Mouse (Mus musculus): ENCODE measurements around the gene Mlf2. TPM values are rescaled to one million over a fixed set of nuclear protein-coding genes. Genes with fewer than 3 reads are reported as not detected.

Gene Mlf2
- polyA plus RNA-seq, 1 experiment from 2014 or later: 546 TPM

DNA sequence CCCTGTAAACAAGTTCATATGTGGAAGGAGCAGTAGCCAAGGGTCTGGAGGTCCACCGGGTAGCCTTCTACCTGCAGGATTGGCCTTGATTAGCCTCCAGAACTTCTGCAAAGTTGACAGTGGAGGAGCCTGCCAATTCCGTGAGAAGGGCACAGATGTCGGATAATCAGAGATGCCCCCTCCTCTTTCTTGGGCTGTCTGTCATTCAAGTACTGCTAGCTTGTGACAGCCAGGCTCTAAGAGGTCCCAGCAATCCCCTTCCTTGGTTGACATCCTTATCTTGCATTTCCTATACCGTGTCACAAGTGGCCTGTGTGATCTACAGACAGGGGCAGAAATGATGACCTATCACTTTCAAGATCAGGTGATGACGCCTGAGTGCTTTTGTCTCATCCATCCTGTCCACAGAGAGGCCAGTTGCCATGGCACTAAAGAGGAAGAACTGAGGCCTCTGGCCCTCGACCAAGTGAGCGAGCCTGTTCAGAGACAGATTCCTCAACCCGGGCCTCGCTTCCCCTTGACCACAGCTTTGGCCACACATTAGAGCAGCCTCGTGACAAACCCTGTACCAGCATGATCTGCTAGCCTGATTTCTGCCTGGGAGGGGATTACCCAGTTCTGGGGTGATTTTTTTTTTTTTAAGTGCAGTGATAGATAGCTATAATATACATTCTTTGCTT, 30.2 kb upstream of the Mlf2 start:
- peaks cover 12% of the 10 kb centered on the region for H3K4me1 ChIP-seq
- no peaks in the 10 kb centered on the region for H3K9me3 ChIP-seq
- no peak overlapping the region for H3K9ac ChIP-seq
- no peak for ATAC-seq (ENCODE audit: low FRiP score, low read depth)
- no peak overlapping the region for H3K4me3 ChIP-seq
- no peak overlapping the region for H3K27ac ChIP-seq
- H3K36me3 ChIP-seq: no peaks in the 10 kb centered on the region
- H3K27me3 ChIP-seq (replicated peaks): no peaks in the 10 kb centered on the region
- H3K4me2 ChIP-seq (replicated peaks): no peak overlapping the region
- 67% methylated on average over 10 of the region's 10 CpGs for WGBS

DNA sequence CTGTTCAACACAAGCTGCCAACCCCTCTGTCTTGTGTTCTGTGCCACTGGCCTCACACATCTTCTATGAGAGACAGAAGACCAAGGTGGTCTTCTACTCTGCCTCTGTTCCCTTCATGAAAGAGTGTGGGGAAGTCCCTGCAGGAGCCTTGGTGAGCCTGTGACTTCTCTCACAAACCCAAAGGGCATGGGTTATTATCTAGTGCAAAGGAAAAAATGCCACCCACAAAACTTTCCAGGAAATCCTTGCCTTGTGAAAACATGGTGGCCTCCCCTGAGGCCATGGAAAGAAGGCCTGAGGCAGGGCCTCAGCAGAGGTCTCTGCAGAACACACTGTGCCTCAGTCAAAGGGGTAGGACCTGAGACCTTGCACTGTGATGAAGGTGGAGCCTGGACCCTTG, 29.3 kb upstream of the Mlf2 start:
- H3K4me1 ChIP-seq: peaks cover 12% of the 10 kb centered on the region
- H3K27ac ChIP-seq: no peak overlapping the region
- no peaks in the 10 kb centered on the region for H3K9me3 ChIP-seq
- no peak overlapping the region for H3K9ac ChIP-seq
- no peak overlapping the region for H3K4me2 ChIP-seq (replicated peaks)
- H3K4me3 ChIP-seq: no peak overlapping the region
- H3K27me3 ChIP-seq (replicated peaks): no peaks in the 10 kb centered on the region
- no peak for ATAC-seq (ENCODE audit: low FRiP score, low read depth)
- H3K36me3 ChIP-seq: no peaks in the 10 kb centered on the region

DNA sequence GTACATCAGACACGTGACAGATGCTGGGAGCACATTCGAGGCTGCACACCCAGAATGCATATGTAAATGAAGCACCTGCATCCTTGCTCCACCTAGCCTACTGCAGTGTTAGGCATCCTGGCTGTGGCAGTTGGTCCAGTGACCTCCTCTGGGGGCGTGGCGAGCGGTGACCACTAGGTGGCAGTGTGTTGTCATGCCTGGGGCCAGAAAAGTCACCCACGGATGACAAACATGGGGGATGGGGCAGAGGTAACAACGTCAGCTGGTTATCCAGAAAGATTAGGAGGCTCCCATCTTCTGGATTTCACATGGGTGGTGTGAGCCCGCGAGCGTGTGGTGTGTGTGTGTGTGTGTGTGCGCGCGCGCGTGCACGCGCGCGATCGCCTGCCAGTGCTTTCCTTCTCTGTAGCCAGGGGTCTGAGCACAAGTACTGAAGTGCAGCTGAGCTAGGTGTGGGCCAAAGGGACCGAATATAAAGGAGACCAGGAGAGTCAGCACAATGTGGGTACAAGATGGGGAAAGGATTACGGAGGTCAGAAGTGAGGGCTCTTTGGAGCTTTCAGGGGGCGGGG, 27.5 kb upstream of the Mlf2 start:
- peak overlapping the region; percentile 38 for H3K4me3 ChIP-seq
- ATAC-seq (ENCODE audit: low FRiP score, low read depth): peak; percentile 88
- H3K27ac ChIP-seq: peak overlapping the region; percentile 98
- peaks cover 5% of the 10 kb centered on the region; the same call in 1 of the 2 replicates for H3K27me3 ChIP-seq (replicated peaks)
- no peaks in the 10 kb centered on the region for H3K36me3 ChIP-seq
- H3K4me2 ChIP-seq (replicated peaks): peak overlapping the region; percentile 68
- no peaks in the 10 kb centered on the region for H3K9me3 ChIP-seq
- peak overlapping the region; percentile 67 for H3K9ac ChIP-seq
- peaks cover 12% of the 10 kb centered on the region for H3K4me1 ChIP-seq
- under 1% methylated on average over 23 of the region's 23 CpGs for WGBS

DNA sequence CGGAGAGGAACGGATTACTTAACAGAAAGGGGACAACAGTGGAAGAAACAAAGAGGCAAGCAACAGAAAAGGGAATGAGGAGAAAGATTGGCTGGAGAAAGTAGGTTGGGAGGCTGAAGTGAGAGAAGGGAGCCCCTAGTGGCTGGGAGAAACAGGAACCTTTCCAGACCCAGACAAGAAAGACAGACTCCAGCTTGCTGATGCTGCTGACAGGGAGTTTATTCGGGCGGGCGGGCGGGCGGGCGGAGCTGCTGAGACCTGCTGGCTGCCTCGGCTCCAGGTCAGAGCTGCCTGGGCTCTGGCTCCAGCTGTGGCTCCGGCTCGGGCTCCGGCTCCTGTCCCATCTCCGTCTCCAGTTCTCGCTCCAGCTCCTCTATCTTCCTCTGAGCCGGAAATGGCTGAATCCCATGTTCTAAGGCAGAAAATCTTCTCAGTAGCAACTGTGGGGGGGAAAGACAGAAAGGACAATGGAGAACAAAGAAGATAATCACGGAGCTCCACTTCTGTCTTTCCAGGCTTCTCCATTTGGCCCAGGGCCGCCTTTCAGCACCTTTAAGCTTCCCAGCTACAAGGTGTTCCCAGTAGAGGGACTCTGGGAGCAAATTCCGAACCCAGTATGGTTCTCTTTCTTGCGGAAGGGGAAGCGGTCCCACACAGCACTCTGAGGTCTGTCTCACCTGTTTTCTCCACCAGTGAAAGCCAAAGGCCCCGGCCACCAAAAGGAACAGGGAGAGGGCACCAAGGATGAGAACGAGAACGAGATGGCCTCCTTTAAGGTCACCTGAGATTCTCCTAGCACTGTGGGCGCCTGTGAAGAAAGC, 26.8 kb upstream of the Mlf2 start:
- Histone ChIP-seq H3K4me1 (peaks cover 12% of the 10 kb centered on the region), H3K4me3 (peak overlapping the region; percentile 38), H3K4me2 (replicated peaks) (peak overlapping the region; percentile 68), H3K9me3 (no peaks in the 10 kb centered on the region), H3K27me3 (replicated peaks) (peaks cover 6% of the 10 kb centered on the region; the same call in 1 of the 2 replicates), H3K36me3 (no peaks in the 10 kb centered on the region), H3K27ac (peak overlapping the region; percentile 98), H3K9ac (peak overlapping the region; percentile 67)
- 8% methylated on average over 24 of the region's 24 CpGs for WGBS
- peak; percentile 80 for ATAC-seq (ENCODE audit: low FRiP score, low read depth)

DNA sequence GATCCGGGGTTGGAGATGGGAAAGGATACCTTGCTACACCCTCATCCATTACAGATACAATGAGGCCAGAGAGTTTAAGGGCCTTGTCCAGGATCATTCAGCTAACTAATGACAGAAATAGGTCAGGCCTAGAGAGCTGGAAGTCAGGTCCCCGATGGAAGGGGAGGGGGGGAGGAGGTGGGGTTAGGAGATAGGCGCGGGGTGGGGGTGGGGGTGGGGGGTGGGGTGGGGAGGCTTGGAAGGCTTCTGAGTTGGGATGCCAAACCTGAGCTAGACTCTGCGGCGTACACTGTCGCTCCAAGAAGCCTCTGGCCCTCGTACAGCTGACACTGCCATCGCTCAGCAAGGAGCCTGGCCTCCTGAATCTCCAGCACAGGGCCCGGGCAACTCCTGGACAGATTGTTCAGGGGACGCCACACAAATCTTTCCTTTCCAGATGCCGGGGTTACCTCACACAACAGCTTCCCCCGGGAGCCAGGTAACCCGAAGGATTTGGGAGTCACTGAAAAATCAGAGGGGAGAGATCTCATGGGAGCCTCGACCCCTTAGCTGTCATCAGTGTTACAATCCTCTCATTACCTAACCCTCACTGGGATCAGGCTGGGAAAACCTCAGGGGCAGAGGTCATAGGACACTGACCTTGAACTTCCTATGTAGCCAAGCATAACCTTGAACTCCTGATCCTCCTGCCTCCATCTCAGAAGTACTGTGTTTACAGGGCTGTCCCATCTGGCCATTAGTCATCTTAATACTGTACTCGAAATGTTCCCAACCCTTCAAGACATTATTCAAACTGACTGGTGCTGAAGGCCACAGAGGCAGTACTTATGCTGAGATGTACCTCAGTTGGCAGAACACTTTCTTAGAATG, 26.0 kb upstream of the Mlf2 start:
- H3K9ac ChIP-seq: peak overlapping the region; percentile 67

DNA sequence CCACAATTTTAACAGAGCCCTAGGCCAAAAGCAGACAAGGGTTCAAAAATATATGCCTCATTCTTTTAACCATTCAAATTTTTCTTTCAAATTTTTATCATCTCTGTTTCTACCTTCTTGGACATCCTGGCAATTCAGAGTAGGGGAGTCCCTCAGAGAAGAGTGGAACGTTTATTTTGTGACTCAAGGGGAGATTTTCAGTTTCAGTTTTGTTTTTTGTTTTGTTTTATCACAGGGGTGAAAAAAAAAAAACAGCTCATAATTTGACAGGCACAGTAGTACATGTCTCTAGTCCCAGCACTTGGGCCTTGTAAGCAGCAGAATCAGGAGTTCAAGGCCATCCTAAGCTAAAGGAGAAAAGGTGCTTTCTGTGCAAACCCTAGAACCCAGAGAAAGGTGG, 23.4 kb upstream of the Mlf2 start:
- Histone ChIP-seq H3K9ac (no peak overlapping the region), H3K4me1 (peaks cover 27% of the 10 kb centered on the region), H3K4me3 (no peak overlapping the region), H3K27ac (no peak overlapping the region; the same call in 1 of the 2 replicates), H3K9me3 (no peaks in the 10 kb centered on the region), H3K27me3 (replicated peaks) (peaks cover 16% of the 10 kb centered on the region), H3K4me2 (replicated peaks) (no peak overlapping the region), H3K36me3 (peaks cover 1% of the 10 kb centered on the region; the same call in 1 of the 2 replicates)
- WGBS: 84% methylated on average over 1 of the region's 1 CpGs
- no peak for ATAC-seq (ENCODE audit: low FRiP score, low read depth)

More for the DNA sequence above, 26.0 kb upstream of the Mlf2 start:
- Histone ChIP-seq H3K9me3 (no peaks in the 10 kb centered on the region), H3K36me3 (no peaks in the 10 kb centered on the region), H3K4me2 (replicated peaks) (peak overlapping the region; percentile 68), H3K4me1 (peaks cover 20% of the 10 kb centered on the region), H3K27me3 (replicated peaks) (peaks cover 13% of the 10 kb centered on the region), H3K27ac (peak overlapping the region; percentile 98), H3K4me3 (peak overlapping the region; percentile 38; the same call in 1 of the 2 replicates)
- WGBS: 35% methylated on average over 14 of the region's 16 CpGs
- ATAC-seq (ENCODE audit: low FRiP score, low read depth): peak; percentile 4; the same call in 1 of the 2 replicates

DNA sequence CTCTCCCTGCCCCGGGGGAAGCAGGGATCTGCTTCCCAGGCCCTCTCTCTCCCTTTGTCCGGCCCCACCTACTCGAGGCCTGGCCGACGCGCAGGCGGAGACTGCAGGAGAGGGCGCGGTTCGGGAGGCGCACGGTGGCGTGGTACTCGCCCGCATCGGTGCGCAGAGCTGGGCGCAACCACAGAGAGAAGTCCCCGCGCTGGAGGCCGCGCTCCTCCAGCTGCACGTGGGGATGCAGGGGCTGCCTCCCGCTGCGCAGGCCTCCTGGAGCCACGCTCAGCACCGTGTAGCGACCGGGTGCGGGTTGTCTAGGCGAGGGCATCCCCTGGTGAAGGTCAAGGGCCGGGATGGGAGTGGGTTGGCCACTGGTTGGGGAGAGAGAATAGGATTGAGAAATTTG, 21.2 kb upstream of the Mlf2 start:
- H3K27ac ChIP-seq: no peak overlapping the region
- no peak; the same call in 1 of the 2 replicates for ATAC-seq (ENCODE audit: low FRiP score, low read depth)
- WGBS: 3% methylated on average over 32 of the region's 32 CpGs

DNA sequence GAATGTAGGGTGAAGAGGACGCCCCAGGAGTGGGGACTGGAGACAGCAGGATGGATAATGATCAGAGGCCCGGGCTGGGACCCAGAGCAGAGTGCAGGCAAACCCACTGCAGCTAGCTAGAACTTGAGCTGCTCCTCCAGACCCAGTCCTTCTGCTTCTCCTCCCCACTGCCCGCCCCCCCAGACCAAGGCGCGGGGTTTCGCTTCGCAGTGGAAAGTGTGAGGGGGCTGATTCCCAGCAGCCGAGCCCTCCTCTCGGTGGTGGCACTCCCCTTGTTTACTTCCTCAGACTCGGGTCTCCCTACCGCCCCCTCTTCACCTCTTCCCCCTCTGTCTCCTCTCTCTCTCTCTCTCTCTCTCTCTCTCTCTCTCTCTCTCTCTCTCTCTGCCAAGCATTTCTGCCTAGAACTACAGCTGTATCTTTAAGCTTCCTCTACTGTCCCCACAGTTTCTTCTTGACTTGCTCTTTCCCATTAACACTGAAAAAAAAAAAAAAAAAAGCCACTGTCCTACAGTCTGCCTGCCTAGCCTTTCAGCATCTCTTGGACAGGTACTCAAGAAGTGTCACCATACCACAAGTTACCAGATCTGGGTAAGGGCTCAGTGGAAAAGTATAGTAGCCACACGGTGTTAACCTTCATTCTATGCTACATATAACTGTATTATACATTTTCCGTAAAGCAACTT, 19.5 kb upstream of the Mlf2 start, which contains the start of gene Lag3:
Gene Lag3 (minus strand): TSS at position 173 of the 686 bp plus-strand sequence.
- Histone ChIP-seq H3K9ac (no peak within 1 kb of the TSS), H3K4me2 (replicated peaks) (0 out of 2 replicates have a peak within 1 kb of the TSS, but pooled peaks have one; percentile 14)

More for the DNA sequence above, 21.2 kb upstream of the Mlf2 start:
- peaks cover 24% of the 10 kb centered on the region for H3K36me3 ChIP-seq
- H3K4me3 ChIP-seq: peak overlapping the region; percentile 11
- H3K9ac ChIP-seq: peak overlapping the region; percentile 41
- peak overlapping the region; percentile 49 for H3K4me2 ChIP-seq (replicated peaks)
- H3K4me1 ChIP-seq: peaks cover 38% of the 10 kb centered on the region
- H3K9me3 ChIP-seq: no peaks in the 10 kb centered on the region
- peaks cover 16% of the 10 kb centered on the region for H3K27me3 ChIP-seq (replicated peaks)

DNA sequence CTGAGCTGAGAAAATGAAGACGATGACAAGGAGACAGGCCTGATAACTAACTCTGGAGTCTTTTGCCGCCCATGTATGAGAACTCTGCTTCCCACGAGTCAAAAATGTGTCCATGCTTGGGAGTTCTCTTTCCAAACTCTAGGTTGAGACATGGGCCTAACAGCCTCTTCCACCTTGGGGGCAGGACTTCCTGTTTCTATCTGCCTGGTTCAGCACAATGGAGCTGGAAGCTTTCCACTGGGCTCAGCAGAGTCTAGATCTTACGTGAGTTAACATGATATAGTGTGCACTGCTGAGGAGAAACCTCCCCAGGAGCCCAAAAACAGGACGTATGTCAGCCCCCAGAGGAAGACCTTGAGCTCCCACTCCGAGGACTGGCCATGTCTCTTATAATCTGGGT, 18.0 kb upstream of the Mlf2 start:
- no peak for ATAC-seq (ENCODE audit: low FRiP score, low read depth)
- Histone ChIP-seq H3K4me1 (peaks cover 47% of the 10 kb centered on the region), H3K27ac (0 out of 2 replicates have a peak overlapping the region, but pooled peaks have one; percentile 37), H3K27me3 (replicated peaks) (peaks cover 15% of the 10 kb centered on the region), H3K9ac (no peak overlapping the region), H3K9me3 (no peaks in the 10 kb centered on the region), H3K4me3 (no peak overlapping the region), H3K36me3 (peaks cover 24% of the 10 kb centered on the region), H3K4me2 (replicated peaks) (peak overlapping the region; percentile 96; the same call in 1 of the 2 replicates)
- WGBS: 79% methylated on average over 6 of the region's 6 CpGs

More for the DNA sequence above, 19.5 kb upstream of the Mlf2 start, which contains the start of gene Lag3:
- Histone ChIP-seq H3K4me3 (no peak within 1 kb of the TSS), H3K4me1 (peaks cover 45% of the 10 kb centered on the region), H3K27ac (no peak within 1 kb of the TSS), H3K36me3 (peaks cover 24% of the 10 kb centered on the region), H3K27me3 (replicated peaks) (peaks cover 16% of the 10 kb centered on the region), H3K9me3 (no peaks in the 10 kb centered on the region)
- WGBS: 19% methylated on average over 13 of the region's 13 CpGs
- no peak for ATAC-seq (ENCODE audit: low FRiP score, low read depth)

DNA sequence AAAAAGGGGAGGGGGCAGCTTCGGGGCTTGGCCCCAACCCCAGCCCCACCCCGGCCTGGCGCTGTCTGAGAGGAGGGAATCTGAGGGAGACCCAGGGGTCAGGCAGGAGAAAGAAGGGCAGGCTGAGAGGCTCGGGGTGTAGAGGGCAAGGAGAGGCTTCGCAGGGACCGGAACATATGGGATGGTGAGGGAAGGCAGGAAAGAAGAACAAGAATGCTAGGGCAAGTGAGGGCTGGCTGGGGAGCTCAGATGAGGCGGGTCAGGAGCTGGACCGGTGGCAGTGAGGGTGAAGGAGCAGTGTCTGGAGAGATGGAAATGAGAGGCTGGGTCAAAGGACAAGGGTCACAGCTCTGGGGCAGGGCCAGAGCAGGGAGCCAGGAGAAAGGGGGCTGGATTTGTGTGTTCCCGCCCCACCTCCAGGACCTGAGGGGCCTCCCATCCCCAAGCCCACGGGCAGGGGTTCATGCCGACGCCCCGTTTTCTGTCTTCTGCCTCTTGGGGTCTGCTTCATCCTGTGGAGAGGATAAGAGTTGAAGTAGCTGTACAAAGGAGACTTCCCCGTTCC, 17.4 kb upstream of the Mlf2 start:
- WGBS: 69% methylated on average over 14 of the region's 14 CpGs
- peak overlapping the region; percentile 37; the same call in 1 of the 2 replicates for H3K27ac ChIP-seq
- H3K4me3 ChIP-seq: no peak overlapping the region
- H3K36me3 ChIP-seq: peaks cover 24% of the 10 kb centered on the region
- peaks cover 52% of the 10 kb centered on the region for H3K4me1 ChIP-seq
- H3K9me3 ChIP-seq: no peaks in the 10 kb centered on the region
- H3K9ac ChIP-seq: no peak overlapping the region
- H3K4me2 ChIP-seq (replicated peaks): peak overlapping the region; percentile 96; the same call in 1 of the 2 replicates
- peaks cover 10% of the 10 kb centered on the region; the same call in 1 of the 2 replicates for H3K27me3 ChIP-seq (replicated peaks)
- ATAC-seq (ENCODE audit: low FRiP score, low read depth): no peak
